ENCODE assay signal across 8 mouse cellular contexts in genomic region chr3:52269514-52270351, GRCm38 (mm10). TPM values are rescaled to one million over a fixed set of nuclear protein-coding genes. Genes with fewer than 3 reads are reported as not detected.
DNase-seq lines count a peak whose midpoint lies in the region; ATAC-seq and TF ChIP-seq lines count a peak whose summit lies in the region.

No protein-coding gene starts in this region.

- under 1% methylated on average over 54 of the region's 55 CpGs for WGBS in hindbrain, embryonic 14.5 days

- no peaks in the 10 kb centered on the region for H3K9me3 ChIP-seq in ES-E14 (ENCODE audit: control insufficient read depth, insufficient read depth, low read depth, low read length)
- no peaks in the 10 kb centered on the region for H3K9me3 ChIP-seq in hindbrain, embryonic 14.5 days (ENCODE audit: control insufficient read depth, low read length)
- H3K9me3 ChIP-seq in megakaryocyte, embryonic 14.5 days, result no peaks in the 10 kb centered on the region

- peaks cover 0 to 6% of the 10 kb centered on the region in 2 experiments; a peak in 2 of 4 replicates for H3K4me1 ChIP-seq in ES-E14 (ENCODE audit: control insufficient read depth in 2 of 2, insufficient read depth in 2 of 2, low read length in 2 of 2, poor library complexity in 1 of 2)
- H3K4me1 ChIP-seq in hindbrain, embryonic 14.5 days (replicated peaks; ENCODE audit: control insufficient read depth, insufficient read depth, low read length), result peaks cover 19% of the 10 kb centered on the region; the same call in 1 of the 2 replicates
- peaks cover 42% of the 10 kb centered on the region for H3K4me1 ChIP-seq in megakaryocyte, embryonic 14.5 days

- no peak overlapping the region for H3K27ac ChIP-seq in ES-E14 (ENCODE audit: insufficient read depth, low read depth, low read length, poor library complexity, severe bottlenecking)
- peak overlapping the region; percentile 99 for H3K27ac ChIP-seq in gastrocnemius, adult 2 months
- no peak overlapping the region for H3K27ac ChIP-seq in hindbrain, embryonic 14.5 days

- peaks cover 69% of the 10 kb centered on the region for H3K27me3 ChIP-seq in hindbrain, embryonic 14.5 days (ENCODE audit: control insufficient read depth, insufficient read depth, low read length)
- H3K27me3 ChIP-seq in megakaryocyte, embryonic 14.5 days (replicated peaks), result peaks cover 24% of the 10 kb centered on the region

- in situ Hi-C loops in ES-E14 (cut with MboI; ENCODE audit: low sequenced_read_pairs in 2 of 2, unreplicated experiment in 2 of 2), result loop anchor here (10.0 to 25.0 kb wide), 5 partner anchors 393 to 1193 kb away; partner anchors contain the start of genes Nhlrc3 (in 2 of the 2) and Proser1 (in 2 of the 2)

- H3K4me3 ChIP-seq in ES-E14 (ENCODE audit: insufficient read depth in 1 of 2, low read depth in 1 of 2, low read length in 2 of 2, poor library complexity in 1 of 2, severe bottlenecking in 1 of 2), result peak overlapping the region; percentile 84 to 92
- H3K4me3 ChIP-seq in gastrocnemius, adult 2 months, result peak overlapping the region; percentile 93
- peak overlapping the region; percentile 78 for H3K4me3 ChIP-seq in hindbrain, embryonic 14.5 days (replicated peaks; ENCODE audit: low read length)
- H3K4me3 ChIP-seq in megakaryocyte, embryonic 14.5 days (replicated peaks), result peak overlapping the region; percentile 98

- H3K36me3 ChIP-seq in ES-E14 (ENCODE audit: control insufficient read depth, insufficient read depth, low read length, poor library complexity, severe bottlenecking), result no peaks in the 10 kb centered on the region; the same call in 1 of the 2 replicates
- H3K36me3 ChIP-seq in hindbrain, embryonic 14.5 days (replicated peaks; ENCODE audit: control insufficient read depth, insufficient read depth), result no peaks in the 10 kb centered on the region
- no peaks in the 10 kb centered on the region for H3K36me3 ChIP-seq in megakaryocyte, embryonic 14.5 days (replicated peaks; ENCODE audit: low read length)

- DNase-seq in ES-E14 (ENCODE audit: low read depth, low spot score), result no peak
- DNase-seq in cerebellum, adult 8-10 months, result peak; percentile 30
- DNase-seq in gastrocnemius, adult 2 months, result peak; percentile 88
- no peak for DNase-seq in hindbrain, embryonic 14.5 days (ENCODE audit: low spot score)
- DNase-seq in left cerebral cortex, adult 8-10 months (ENCODE audit: low spot score in 2 of 2), result peak; percentile 21 to 24
- peak; percentile 27 for DNase-seq in right cerebral cortex, postnatal 14 days
- peak; percentile 63 for DNase-seq in urinary bladder, postnatal 25 days (ENCODE audit: low spot score)

- no peak for ATAC-seq in hindbrain, embryonic 14.5 days (ENCODE audit: low FRiP score)

- H3K4me2 ChIP-seq in hindbrain, embryonic 14.5 days (replicated peaks), result peak overlapping the region; percentile 94

- intact Hi-C loops in gastrocnemius, adult 2 months (cut with DNase I), result loop anchor here (5.0 to 10.0 kb wide), 5 partner anchors 73 to 995 kb away; no protein-coding TSS in a partner anchor

- TF ChIP-seq CTCF in gastrocnemius, adult 2 months (IDR thresholded peaks at IDR 0.05), result no peak

- H3K9ac ChIP-seq in ES-E14 (ENCODE audit: insufficient read depth, low read depth, low read length, poor library complexity, severe bottlenecking), result peak overlapping the region; percentile 92
- H3K9ac ChIP-seq in hindbrain, embryonic 14.5 days, result peak overlapping the region; percentile 65

TF ChIP-seq in ES-E14, 5 proteins besides CTCF, POLR2A, EP300 and RAD21:
- TF ChIP-seq CHD2 (IDR thresholded peaks at IDR 0.05; ENCODE audit: low read depth, low read length) (no peak), HCFC1 (IDR thresholded peaks at IDR 0.05; ENCODE audit: borderline replicate concordance, insufficient read depth, low read length) (no peak), ZNF384 (IDR thresholded peaks at IDR 0.05; ENCODE audit: low read depth, low read length) (no peak), ZC3H11A (IDR thresholded peaks at IDR 0.05; ENCODE audit: borderline replicate concordance, low read depth, low read length) (no peak)
TF ChIP-seq in ES-E14: peak in this region for 0.

RNA-seq across cellular contexts. Expression of gene Foxo1, which starts 1.6 kb away (rescaled TPM):
- 2.3 and 2.7 TPM in 2 replicates for total RNA-seq in ES-E14 (2012; rRNA removed)
- total RNA-seq in gastrocnemius, adult 2 months (2021), result 10 to 100 TPM; 31.2 to 36.6 TPM
- 3.9 TPM in 2 replicates for polyA plus RNA-seq in hindbrain, embryonic 14.5 days (2014; fragmentation: Nextera tagmentation; extraction: Ambion mirVana)
- 10 to 100 TPM; 17.5 to 20.3 (median 19.0) TPM for total RNA-seq in left cerebral cortex, adult 8-10 months (2022)
- 1.1 and 1.9 TPM in 2 replicates for polyA plus RNA-seq in megakaryocyte, embryonic 14.5 days (2012; ENCODE audit: insufficient read depth, low replicate concordance)

Comparison
In these comparisons a context has a peak if more than half of its experiments do, and no peak if none do; other contexts are left out.
1. DNase-seq: peak in cerebellum, adult 8-10 months (single experiment), gastrocnemius, adult 2 months (single experiment), left cerebral cortex, adult 8-10 months (2 of 2), right cerebral cortex, postnatal 14 days (single experiment) and urinary bladder, postnatal 25 days (single experiment); none in ES-E14 (single experiment) and hindbrain, embryonic 14.5 days (single experiment).
2. Peak in every context shown above with its lines, with median percentiles within 50 percentile points of each other: H3K4me3 ChIP-seq.